Mouse (Mus musculus) CH12.LX (cell line): ENCODE data around the gene Qars. TPM values are rescaled to one million over a fixed set of nuclear protein-coding genes. Genes with fewer than 3 reads are reported as not detected.

Source experiments
- DNase-seq: peaks from one replicate; pipeline ENCODE4 v3.0.0-alpha.2; 2013; ENCODE audit errors: extremely low read depth
- H3K27ac ChIP-seq: 2 replicates; pipeline ENCODE4 v1.5.1; 2012; ENCODE audit warnings: low read depth, mild to moderate bottlenecking, control low read depth, moderate library complexity; ENCODE audit not compliant: insufficient read depth
- H3K27me3 ChIP-seq: replicated peaks from 2 replicates; pipeline ENCODE3; 2012; ENCODE audit warnings: inconsistent platforms
- H3K36me3 ChIP-seq, 2 experiments: replicated peaks in 1 of 2; 2 replicates each; pipeline versions ENCODE3 to v1.6.1; 2012; ENCODE audit warnings: inconsistent platforms in 1 of 2, low read length in 1 of 2, mild to moderate bottlenecking in 1 of 2, mixed read lengths in 1 of 2, moderate library complexity in 1 of 2; ENCODE audit not compliant: control insufficient read depth in 1 of 2, insufficient read depth in 1 of 2
- H3K4me1 ChIP-seq, 2 experiments: 2 replicates each; pipeline ENCODE4 v1.6.1; 2012; ENCODE audit warnings: inconsistent platforms in 1 of 2, moderate library complexity in 1 of 2; ENCODE audit not compliant: insufficient read depth in 2 of 2, control insufficient read depth in 1 of 2
- H3K4me2 ChIP-seq: 2 replicates; pipeline ENCODE4 v1.6.1; 2012; ENCODE audit warnings: low read depth, mild to moderate bottlenecking, control low read depth; ENCODE audit not compliant: poor library complexity, insufficient read depth, severe bottlenecking
- H3K4me3 ChIP-seq, 3 experiments: fragments of 150-350 bp in 1 of 3; sonication (generic) in 1 of 3; replicated peaks in 1 of 3; 2 replicates each; pipeline versions ENCODE3 to v1.5.1; 2011 to 2012; ENCODE audit warnings: low read depth in 2 of 3, low read length in 2 of 3, mild to moderate bottlenecking in 2 of 3, moderate library complexity in 2 of 3, control low read depth in 1 of 3, improper control_type of control experiment in 1 of 3, inconsistent platforms in 1 of 3, mixed read lengths in 1 of 3; ENCODE audit not compliant: poor library complexity in 1 of 3
- H3K79me2 ChIP-seq: replicated peaks from 2 replicates; pipeline ENCODE4 v1.6.1; 2012; ENCODE audit warnings: mild to moderate bottlenecking, moderate library complexity; ENCODE audit not compliant: control insufficient read depth, poor library complexity, insufficient read depth, severe bottlenecking; ENCODE audit errors: extremely low read depth
- H3K9ac ChIP-seq: 2 replicates; pipeline ENCODE4 v1.6.1; 2012; ENCODE audit warnings: low read depth, mild to moderate bottlenecking, control low read depth, moderate library complexity; ENCODE audit not compliant: insufficient read depth
- H3K9me3 ChIP-seq: replicated peaks from 2 replicates; pipeline ENCODE3; 2012; ENCODE audit warnings: low read length, inconsistent platforms, mixed read lengths
- BHLHE40 ChIP-seq: IDR thresholded peaks from 2 replicates; pipeline ENCODE4 v1.6.1; 2011; ENCODE audit warnings: mild to moderate bottlenecking, low read depth, low read length, improper control_type of control experiment
- CHD1 ChIP-seq: IDR thresholded peaks from 2 replicates; pipeline ENCODE4 v1.6.1; 2012; ENCODE audit warnings: low read depth, low read length, improper control_type of control experiment, inconsistent platforms
- CHD2 ChIP-seq: IDR thresholded peaks from 2 replicates; pipeline ENCODE4 v1.6.1; 2011; ENCODE audit warnings: low read length, improper control_type of control experiment
- E2F4 ChIP-seq: IDR thresholded peaks from 2 replicates; pipeline ENCODE4 v1.6.1; 2011; ENCODE audit warnings: low read depth, low read length, improper control_type of control experiment; ENCODE audit not compliant: insufficient replicate concordance
- ELF1 ChIP-seq: IDR thresholded peaks from 2 replicates; pipeline ENCODE4 v1.6.1; 2014; ENCODE audit warnings: low read depth, mild to moderate bottlenecking, inconsistent platforms, low read length, improper control_type of control experiment
- EP300 ChIP-seq: IDR thresholded peaks from 2 replicates; pipeline ENCODE4 v1.6.1; 2011; ENCODE audit warnings: low read length, improper control_type of control experiment
- ETS1 ChIP-seq: conservative IDR thresholded peaks from 2 replicates; pipeline ENCODE4 v1.6.1; 2012; ENCODE audit warnings: low read depth, mild to moderate bottlenecking, inconsistent platforms, low read length, improper control_type of control experiment, moderate library complexity
- JUN ChIP-seq: IDR thresholded peaks from 2 replicates; pipeline ENCODE4 v1.6.1; 2011; ENCODE audit warnings: low read depth, mild to moderate bottlenecking, low read length, improper control_type of control experiment, moderate library complexity; ENCODE audit not compliant: insufficient read depth
- JUND ChIP-seq: conservative IDR thresholded peaks from 2 replicates; pipeline ENCODE4 v1.6.1; 2011; ENCODE audit warnings: low read depth, low read length, improper control_type of control experiment
- KAT2A ChIP-seq: IDR thresholded peaks from 2 replicates; pipeline ENCODE4 v1.6.1; 2012; ENCODE audit warnings: low read length, improper control_type of control experiment, inconsistent platforms; ENCODE audit not compliant: insufficient replicate concordance
- MAFK ChIP-seq: IDR thresholded peaks from 2 replicates; pipeline ENCODE4 v1.6.1; 2011; ENCODE audit warnings: low read length, improper control_type of control experiment; ENCODE audit not compliant: insufficient replicate concordance
- MEF2A ChIP-seq: IDR thresholded peaks from 2 replicates; pipeline ENCODE4 v1.6.1; 2014; ENCODE audit warnings: low read depth, mild to moderate bottlenecking, inconsistent platforms, low read length, improper control_type of control experiment, borderline replicate concordance
- MYC ChIP-seq: IDR thresholded peaks from 2 replicates; pipeline ENCODE4 v1.6.1; 2011; ENCODE audit warnings: low read depth, mild to moderate bottlenecking, improper control_type of control experiment, low read length
- SMC3 ChIP-seq: IDR thresholded peaks from 2 replicates; pipeline ENCODE4 v1.6.1; 2011; ENCODE audit warnings: low read depth, low read length, improper control_type of control experiment
- UBTF ChIP-seq: IDR thresholded peaks from 2 replicates; pipeline ENCODE4 v1.6.1; 2012; ENCODE audit warnings: low read depth, mild to moderate bottlenecking, inconsistent platforms, low read length, improper control_type of control experiment, moderate library complexity
- USF1 ChIP-seq: IDR thresholded peaks from 2 replicates; pipeline ENCODE4 v1.6.1; 2014; ENCODE audit warnings: low read depth, mild to moderate bottlenecking, inconsistent platforms, low read length, improper control_type of control experiment
- USF2 ChIP-seq: conservative IDR thresholded peaks from 2 replicates; pipeline ENCODE4 v1.6.1; 2011; ENCODE audit warnings: low read depth, low read length, improper control_type of control experiment
- ZC3H11A ChIP-seq: IDR thresholded peaks from 2 replicates; pipeline ENCODE4 v1.6.1; 2012; ENCODE audit warnings: low read depth, mild to moderate bottlenecking, inconsistent platforms, low read length, improper control_type of control experiment
- ZKSCAN1 ChIP-seq: IDR thresholded peaks from 2 replicates; pipeline ENCODE4 v1.6.1; 2012; ENCODE audit warnings: low read depth, inconsistent platforms, low read length, improper control_type of control experiment, borderline replicate concordance
- ZMIZ1 ChIP-seq: IDR thresholded peaks from 2 replicates; pipeline ENCODE4 v1.6.1; 2012; ENCODE audit warnings: low read depth, mild to moderate bottlenecking, inconsistent platforms, low read length, improper control_type of control experiment
- ZNF384 ChIP-seq: IDR thresholded peaks from 2 replicates; pipeline ENCODE4 v1.6.1; 2012; ENCODE audit warnings: low read depth, low read length, improper control_type of control experiment, inconsistent platforms
- dilution Hi-C: fragments of 300-500 bp; cut with MboI; formaldehyde crosslinking; loops from 2 replicates; pipeline ENCODE4 v1.14.3; 2020; ENCODE audit warnings: low sequenced_read_pairs; ENCODE audit not compliant: extremely low pct_unique_long_range_greater_than_20kb, extremely low pct_ligation_motif_present
- in situ Hi-C: fragments of 300-500 bp; cut with MboI; formaldehyde crosslinking; loops from 3 replicates; pipeline ENCODE4 v1.14.3; 2019; ENCODE audit warnings: low sequenced_read_pairs, low pct_ligation_motif_present, low pct_unique_long_range_greater_than_20kb, mixed read lengths
- polyA plus RNA-seq: library from polyadenylated mRNA; unstranded; fragments of >175 nt; gene quantifications from 2 replicates; pipeline ENCODE4 v1.2.1, GENCODE M21; 2012; ENCODE audit warnings: low read depth; ENCODE audit not compliant: insufficient read length
- total RNA-seq, 2 experiments: library from RNA; depleted of rRNA; stranded (reverse); fragments of 300-350 nt in 1 of 2; fragments of >200 nt in 1 of 2; gene quantifications; 2 replicates each; pipeline ENCODE4 v1.2.3; 2012 to 2014

The Qars gene
- total and polyA plus RNA-seq, 3 experiments: 229 to 322 (median 293) TPM

DNA sequence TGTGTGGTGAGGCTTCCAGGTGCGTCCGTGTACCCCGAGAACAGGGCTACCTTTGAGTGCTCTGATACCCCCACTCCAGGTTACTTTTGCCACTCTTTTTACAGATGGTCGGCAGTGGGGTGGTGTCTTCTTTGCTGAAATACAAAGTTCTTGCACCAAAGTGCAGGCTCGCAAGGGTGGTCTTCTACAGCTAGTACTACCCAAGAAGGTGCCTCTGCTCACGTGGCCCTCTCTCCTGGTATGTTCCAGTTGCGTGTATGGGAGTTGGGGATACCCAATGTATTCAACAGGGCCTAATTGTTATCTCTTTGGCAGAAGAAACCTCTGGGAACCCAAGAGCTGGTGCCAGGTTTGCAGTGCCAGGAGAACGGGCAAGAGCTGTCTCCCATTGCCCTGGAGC, 14.3 kb upstream of the Qars start:
- Histone ChIP-seq H3K79me2 (peaks cover 24% of the 10 kb centered on the region), H3K4me3 (no peak overlapping the region), H3K9ac (no peak overlapping the region), H3K27ac (no peak overlapping the region), H3K36me3 (peaks cover 55 to 62% of the 10 kb centered on the region in 2 experiments), H3K27me3 (no peaks in the 10 kb centered on the region), H3K9me3 (no peaks in the 10 kb centered on the region), H3K4me1 (peaks cover 11 to 31% of the 10 kb centered on the region in 2 experiments), H3K4me2 (no peak overlapping the region)
- DNase-seq: no peak
- no peak for TF ChIP-seq MEF2A
- TF ChIP-seq ELF1: no peak
- TF ChIP-seq JUN: no peak
- TF ChIP-seq E2F4: no peak
- TF ChIP-seq MYC: no peak
- TF ChIP-seq JUND: no peak
- no peak for TF ChIP-seq ETS1
- TF ChIP-seq ZMIZ1: no peak
- no peak for TF ChIP-seq CHD2
- no peak for TF ChIP-seq EP300
- TF ChIP-seq SMC3: no peak
- TF ChIP-seq USF1: no peak
- in situ Hi-C loops: no loop called here
- dilution Hi-C loops: no loop called here

DNA sequence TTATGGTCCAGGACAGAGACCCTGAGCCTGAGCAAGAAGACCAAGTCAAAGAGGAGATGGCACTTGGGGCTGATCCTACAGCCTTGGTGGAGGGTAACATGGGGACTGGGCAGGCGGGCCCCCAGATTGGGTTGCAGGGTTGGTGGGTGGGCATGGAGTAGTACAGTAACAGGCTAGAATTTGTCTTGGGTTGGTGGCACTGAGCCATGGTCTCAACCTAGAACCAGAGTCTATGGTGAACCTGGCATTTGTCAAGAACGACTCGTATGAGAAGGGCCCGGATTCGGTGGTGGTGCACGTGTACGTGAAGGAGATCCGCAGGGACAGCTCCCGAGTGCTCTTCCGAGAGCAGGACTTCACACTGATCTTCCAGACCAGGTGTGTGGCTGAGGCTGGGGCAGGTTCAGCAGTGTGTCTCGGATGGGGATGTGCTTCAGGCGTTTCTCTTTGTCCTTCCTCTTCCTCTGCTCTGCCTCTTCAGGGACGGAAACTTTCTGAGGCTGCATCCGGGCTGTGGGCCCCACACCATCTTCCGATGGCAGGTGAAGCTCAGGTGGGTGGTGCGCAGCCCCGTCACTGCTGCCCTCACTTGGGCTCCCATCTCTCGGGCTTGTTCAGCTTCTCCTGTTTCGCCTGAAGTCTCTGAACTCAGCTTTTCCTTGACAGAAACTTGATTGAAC, 13.2 kb upstream of the Qars start:
- Histone ChIP-seq H3K9ac (no peak overlapping the region), H3K27me3 (no peaks in the 10 kb centered on the region), H3K4me2 (no peak overlapping the region), H3K9me3 (no peaks in the 10 kb centered on the region), H3K4me1 (peaks cover 8 to 28% of the 10 kb centered on the region in 2 experiments), H3K79me2 (peaks cover 24% of the 10 kb centered on the region), H3K27ac (no peak overlapping the region), H3K4me3 (no peak overlapping the region), H3K36me3 (peaks cover 65 to 72% of the 10 kb centered on the region in 2 experiments)
- in situ Hi-C loops (no loop called here), dilution Hi-C loops (no loop called here)
- TF ChIP-seq JUN (no peak), BHLHE40 (no peak), MAFK (no peak), ETS1 (no peak), KAT2A (no peak), ZNF384 (no peak), E2F4 (no peak), ZC3H11A (no peak), CHD2 (no peak), USF2 (no peak), CHD1 (no peak), ZKSCAN1 (no peak), UBTF (no peak)
- no peak for DNase-seq
